Mouse (Mus musculus): Measurements from ENCODE around the gene Atg2b. TPM values are rescaled to one million over a fixed set of nuclear protein-coding genes. Genes with fewer than 3 reads are reported as not detected.
A peak's percentile ranks its signal among the peaks of the same experiment; 100 is the strongest.

Gene Atg2b
- polyA plus RNA-seq, 1 experiment = 27.4 TPM

DNA sequence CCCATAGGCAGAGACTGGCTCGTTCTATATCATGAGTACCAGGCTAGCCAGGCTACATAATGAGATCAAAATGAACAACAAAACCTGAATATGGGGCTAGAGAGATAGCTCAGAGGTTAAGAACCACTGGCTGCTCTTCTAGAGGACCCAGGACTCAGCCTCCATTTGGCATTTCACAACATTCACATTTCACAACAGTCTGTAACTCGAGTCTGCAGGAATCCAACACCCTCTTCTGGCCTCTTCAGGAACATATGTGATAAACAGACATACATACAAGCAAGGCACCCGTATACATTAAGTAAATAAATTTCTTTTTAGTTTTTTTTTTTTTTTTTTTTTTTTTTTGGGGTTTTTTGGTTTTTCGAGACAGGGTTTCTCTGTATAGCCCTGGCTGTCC, 3.5 kb upstream of the Atg2b start:
- Histone ChIP-seq H3K27ac (ENCODE audit: insufficient read depth, low read length) (no peak overlapping the region), H3K4me1 (ENCODE audit: control insufficient read depth, insufficient read depth, low read length) (no peaks in the 10 kb centered on the region), H3K4me3 (ENCODE audit: low read depth, low read length) (no peak overlapping the region), H3K9ac (ENCODE audit: low read depth, poor library complexity, severe bottlenecking) (no peak overlapping the region), H3K36me3 (ENCODE audit: control insufficient read depth, insufficient read depth, low read length, poor library complexity, severe bottlenecking) (no peaks in the 10 kb centered on the region), H3K27me3 (ENCODE audit: control insufficient read depth, insufficient read depth, low read length, poor library complexity, severe bottlenecking) (no peaks in the 10 kb centered on the region), H3K9me3 (replicated peaks; ENCODE audit: control insufficient read depth, insufficient read depth, low read length, poor library complexity, severe bottlenecking) (no peaks in the 10 kb centered on the region)
- TF ChIP-seq EP300 (IDR thresholded peaks at IDR 0.05; ENCODE audit: insufficient read depth, low read depth, low read length) (no peak), POLR2A (IDR thresholded peaks at IDR 0.05; ENCODE audit: insufficient read depth, low read length) (no peak), CTCF (IDR thresholded peaks at IDR 0.05; ENCODE audit: low read depth, low read length) (no peak)

GRCm38 (mm10) chr12:105687416-105687815, 2.4 kb upstream of the Atg2b start:
- H3K9me3 ChIP-seq (replicated peaks; ENCODE audit: control insufficient read depth, insufficient read depth, low read length, poor library complexity, severe bottlenecking) = no peaks in the 10 kb centered on the region
- H3K4me1 ChIP-seq (ENCODE audit: control insufficient read depth, insufficient read depth, low read length) = no peaks in the 10 kb centered on the region
- H3K9ac ChIP-seq (ENCODE audit: low read depth, poor library complexity, severe bottlenecking) = no peak overlapping the region
- H3K27me3 ChIP-seq (ENCODE audit: control insufficient read depth, insufficient read depth, low read length, poor library complexity, severe bottlenecking) = no peaks in the 10 kb centered on the region
- no peak overlapping the region for H3K27ac ChIP-seq (ENCODE audit: insufficient read depth, low read length)
- no peak overlapping the region for H3K4me3 ChIP-seq (ENCODE audit: low read depth, low read length)
- TF ChIP-seq CTCF (IDR thresholded peaks at IDR 0.05; ENCODE audit: low read depth, low read length) (no peak), EP300 (IDR thresholded peaks at IDR 0.05; ENCODE audit: insufficient read depth, low read depth, low read length) (no peak), POLR2A (IDR thresholded peaks at IDR 0.05; ENCODE audit: insufficient read depth, low read length) (no peak)
- no peaks in the 10 kb centered on the region for H3K36me3 ChIP-seq (ENCODE audit: control insufficient read depth, insufficient read depth, low read length, poor library complexity, severe bottlenecking)

- no peak overlapping the region for H3K9ac ChIP-seq (ENCODE audit: low read depth, poor library complexity, severe bottlenecking)
- no peak overlapping the region for H3K4me3 ChIP-seq (ENCODE audit: low read depth, low read length)
- H3K36me3 ChIP-seq (ENCODE audit: control insufficient read depth, insufficient read depth, low read length, poor library complexity, severe bottlenecking) = no peaks in the 10 kb centered on the region
- no peaks in the 10 kb centered on the region for H3K9me3 ChIP-seq (replicated peaks; ENCODE audit: control insufficient read depth, insufficient read depth, low read length, poor library complexity, severe bottlenecking)
- no peaks in the 10 kb centered on the region for H3K4me1 ChIP-seq (ENCODE audit: control insufficient read depth, insufficient read depth, low read length)
- TF ChIP-seq POLR2A (IDR thresholded peaks at IDR 0.05; ENCODE audit: insufficient read depth, low read length) = no peak
- no peak for TF ChIP-seq EP300 (IDR thresholded peaks at IDR 0.05; ENCODE audit: insufficient read depth, low read depth, low read length)
- no peak for TF ChIP-seq CTCF (IDR thresholded peaks at IDR 0.05; ENCODE audit: low read depth, low read length)
- H3K27ac ChIP-seq (ENCODE audit: insufficient read depth, low read length) = no peak overlapping the region
- H3K27me3 ChIP-seq (ENCODE audit: control insufficient read depth, insufficient read depth, low read length, poor library complexity, severe bottlenecking) = no peaks in the 10 kb centered on the region
Observed at GRCm38 (mm10) chr12:105686791-105687190, 1.8 kb upstream of the Atg2b start.

DNA sequence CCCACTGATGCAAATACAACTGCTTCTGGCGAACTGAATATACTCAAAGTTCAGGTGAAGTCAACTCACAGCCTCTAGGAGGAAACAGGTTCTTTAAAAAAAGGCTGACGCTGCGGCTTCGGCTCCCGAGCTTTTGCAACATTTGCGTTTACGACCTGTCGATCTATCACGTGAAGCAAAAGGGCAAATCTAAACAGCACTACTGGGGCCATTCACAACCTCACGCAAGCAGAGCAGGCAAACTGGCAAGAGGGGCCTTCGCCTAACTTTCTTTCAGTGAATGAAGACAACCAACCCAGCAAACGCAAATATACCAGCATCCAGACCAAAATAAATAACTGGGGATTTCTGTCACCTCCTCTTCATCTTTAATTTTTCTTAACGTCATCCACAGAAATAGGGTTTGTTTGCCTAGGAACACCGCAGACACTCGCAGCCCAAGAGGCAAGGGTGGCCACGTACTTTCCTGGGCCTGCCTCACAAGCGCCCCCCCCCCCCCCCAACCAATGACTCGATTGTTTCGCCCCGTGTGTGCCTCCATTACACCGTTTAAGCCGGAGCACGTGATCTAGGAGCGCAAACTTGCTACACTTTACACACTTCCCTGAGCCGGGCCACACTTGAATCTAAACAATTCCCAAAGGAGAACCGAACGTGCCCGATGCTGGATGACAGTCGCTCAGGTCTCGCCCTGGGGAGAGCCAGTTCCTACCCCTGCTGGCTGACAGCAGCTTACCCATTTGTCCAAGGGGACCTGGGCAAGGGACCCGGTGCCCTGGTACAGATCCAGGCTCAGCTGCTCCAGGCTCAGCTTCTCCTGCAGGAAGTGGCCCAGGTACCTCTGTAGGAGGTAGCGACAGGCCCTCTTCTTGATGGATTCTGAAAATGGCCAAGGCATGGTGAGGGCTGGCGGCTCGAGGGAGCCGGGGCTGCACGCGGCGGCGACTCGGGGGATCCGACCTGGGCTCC, 794 bp downstream of the Atg2b start, which contains the start of gene Gskip:
Gene Gskip (plus strand): TSS at position 897 of the 969 bp plus-strand sequence.
- Histone ChIP-seq H3K4me1 (ENCODE audit: control insufficient read depth, insufficient read depth, low read length) (no peaks in the 10 kb centered on the region), H3K27ac (ENCODE audit: insufficient read depth, low read length) (no peak within 1 kb of the TSS), H3K9ac (ENCODE audit: low read depth, poor library complexity, severe bottlenecking) (peak within 1 kb of the TSS; percentile 81), H3K9me3 (replicated peaks; ENCODE audit: control insufficient read depth, insufficient read depth, low read length, poor library complexity, severe bottlenecking) (no peaks in the 10 kb centered on the region), H3K36me3 (ENCODE audit: control insufficient read depth, insufficient read depth, low read length, poor library complexity, severe bottlenecking) (no peaks in the 10 kb centered on the region), H3K4me3 (ENCODE audit: low read depth, low read length) (peak within 1 kb of the TSS; percentile 96), H3K27me3 (ENCODE audit: control insufficient read depth, insufficient read depth, low read length, poor library complexity, severe bottlenecking) (no peaks in the 10 kb centered on the region)
- no peak for TF ChIP-seq EP300 (IDR thresholded peaks at IDR 0.05; ENCODE audit: insufficient read depth, low read depth, low read length)
- no peak for TF ChIP-seq POLR2A (IDR thresholded peaks at IDR 0.05; ENCODE audit: insufficient read depth, low read length)
- TF ChIP-seq CTCF (IDR thresholded peaks at IDR 0.05; ENCODE audit: low read depth, low read length) = no peak

- H3K4me1 ChIP-seq (ENCODE audit: control insufficient read depth, insufficient read depth, low read length) = no peaks in the 10 kb centered on the region
- H3K4me3 ChIP-seq (ENCODE audit: low read depth, low read length) = no peak overlapping the region
- H3K9me3 ChIP-seq (replicated peaks; ENCODE audit: control insufficient read depth, insufficient read depth, low read length, poor library complexity, severe bottlenecking) = no peaks in the 10 kb centered on the region
- no peak overlapping the region for H3K27ac ChIP-seq (ENCODE audit: insufficient read depth, low read length)
- H3K27me3 ChIP-seq (ENCODE audit: control insufficient read depth, insufficient read depth, low read length, poor library complexity, severe bottlenecking) = no peaks in the 10 kb centered on the region
- no peak for TF ChIP-seq EP300 (IDR thresholded peaks at IDR 0.05; ENCODE audit: insufficient read depth, low read depth, low read length)
- TF ChIP-seq POLR2A (IDR thresholded peaks at IDR 0.05; ENCODE audit: insufficient read depth, low read length) = no peak
- no peak for TF ChIP-seq CTCF (IDR thresholded peaks at IDR 0.05; ENCODE audit: low read depth, low read length)
- H3K36me3 ChIP-seq (ENCODE audit: control insufficient read depth, insufficient read depth, low read length, poor library complexity, severe bottlenecking) = peaks cover 2% of the 10 kb centered on the region; the same call in 1 of the 2 replicates
- no peak overlapping the region for H3K9ac ChIP-seq (ENCODE audit: low read depth, poor library complexity, severe bottlenecking)
Observed at GRCm38 (mm10) chr12:105678762-105679161, 6.2 kb downstream of the Atg2b start.

DNA sequence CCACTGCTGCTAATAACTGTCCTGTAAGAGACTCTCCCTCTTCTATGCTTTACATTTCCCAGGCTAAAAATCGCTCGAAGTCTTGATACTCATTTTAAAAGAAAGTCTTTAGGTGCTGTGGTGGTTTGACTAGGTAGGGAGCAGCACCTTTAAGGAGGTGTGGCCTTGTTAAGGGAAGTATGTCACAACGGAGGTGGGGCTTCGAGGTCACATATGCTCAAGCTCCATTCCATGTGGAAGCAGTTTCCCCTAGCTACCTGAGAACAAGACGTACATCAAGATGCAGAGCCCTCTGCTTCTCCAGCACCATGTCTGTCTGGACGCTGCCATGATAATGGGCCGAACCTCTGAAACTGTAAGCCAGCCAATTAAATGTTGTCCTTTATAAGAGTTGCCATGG, 6.8 kb downstream of the Atg2b start:
- H3K9me3 ChIP-seq (replicated peaks; ENCODE audit: control insufficient read depth, insufficient read depth, low read length, poor library complexity, severe bottlenecking) = no peaks in the 10 kb centered on the region
- H3K36me3 ChIP-seq (ENCODE audit: control insufficient read depth, insufficient read depth, low read length, poor library complexity, severe bottlenecking) = peaks cover 2% of the 10 kb centered on the region; the same call in 1 of the 2 replicates
- TF ChIP-seq EP300 (IDR thresholded peaks at IDR 0.05; ENCODE audit: insufficient read depth, low read depth, low read length) (no peak), CTCF (IDR thresholded peaks at IDR 0.05; ENCODE audit: low read depth, low read length) (no peak), POLR2A (IDR thresholded peaks at IDR 0.05; ENCODE audit: insufficient read depth, low read length) (no peak)
- H3K27ac ChIP-seq (ENCODE audit: insufficient read depth, low read length) = no peak overlapping the region
- no peak overlapping the region for H3K4me3 ChIP-seq (ENCODE audit: low read depth, low read length)
- H3K9ac ChIP-seq (ENCODE audit: low read depth, poor library complexity, severe bottlenecking) = no peak overlapping the region
- H3K4me1 ChIP-seq (ENCODE audit: control insufficient read depth, insufficient read depth, low read length) = no peaks in the 10 kb centered on the region
- H3K27me3 ChIP-seq (ENCODE audit: control insufficient read depth, insufficient read depth, low read length, poor library complexity, severe bottlenecking) = no peaks in the 10 kb centered on the region
